Mouse (Mus musculus) MEL (cell line): Measurements from ENCODE around the gene Cul9. TPM values are rescaled to one million over a fixed set of nuclear protein-coding genes. Genes with fewer than 3 reads are reported as not detected.
A peak's percentile ranks its signal among the peaks of the same experiment; 100 is the strongest.

ENCODE experiments used
- DNase-seq: peaks from one replicate; pipeline ENCODE4 v3.0.0; 2011; ENCODE audit warnings: low read depth, low spot score
- H3K27ac ChIP-seq: 2 replicates; pipeline ENCODE4 v1.5.1; 2012; ENCODE audit warnings: low read depth, mild to moderate bottlenecking, control low read depth, low read length, moderate library complexity; ENCODE audit not compliant: control insufficient read depth
- H3K27me3 ChIP-seq, 2 experiments: fragments of 150-350 bp in 1 of 2; sonication (generic) in 1 of 2; 2 replicates each; pipeline ENCODE4 v1.6.1; 2012; ENCODE audit warnings: low read length in 2 of 2, mild to moderate bottlenecking in 2 of 2, improper control_type of control experiment in 1 of 2, moderate library complexity in 1 of 2; ENCODE audit not compliant: insufficient read depth in 2 of 2, control insufficient read depth in 1 of 2
- H3K36me3 ChIP-seq, 2 experiments: 2 replicates each; pipeline ENCODE4 v1.6.1; 2012 to 2014; ENCODE audit warnings: low read length in 2 of 2, improper control_type of control experiment in 1 of 2, inconsistent platforms in 1 of 2, mild to moderate bottlenecking in 1 of 2; ENCODE audit not compliant: insufficient read depth in 2 of 2, control insufficient read depth in 1 of 2
- H3K4me1 ChIP-seq, 2 experiments: fragments of 150-350 bp in 1 of 2; sonication (generic) in 1 of 2; 2 replicates each; pipeline ENCODE4 v1.6.1; 2012; ENCODE audit warnings: low read length in 2 of 2, improper control_type of control experiment in 1 of 2, mild to moderate bottlenecking in 1 of 2; ENCODE audit not compliant: insufficient read depth in 2 of 2, control insufficient read depth in 1 of 2
- H3K4me3 ChIP-seq, 2 experiments: fragments of 150-350 bp in 1 of 2; sonication (generic) in 1 of 2; 2 replicates each; pipeline ENCODE4 v1.5.1; 2012; ENCODE audit warnings: low read depth in 2 of 2, low read length in 2 of 2, mild to moderate bottlenecking in 2 of 2, moderate library complexity in 2 of 2, control low read depth in 1 of 2, improper control_type of control experiment in 1 of 2; ENCODE audit not compliant: control insufficient read depth in 1 of 2, insufficient read depth in 1 of 2
- H3K79me2 ChIP-seq: 2 replicates; pipeline ENCODE4 v1.6.1; 2012; ENCODE audit warnings: mild to moderate bottlenecking, low read length, moderate library complexity; ENCODE audit not compliant: control insufficient read depth, poor library complexity, insufficient read depth
- H3K9ac ChIP-seq: 2 replicates; pipeline ENCODE4 v1.6.1; 2012; ENCODE audit warnings: low read depth, mild to moderate bottlenecking, control low read depth, low read length, moderate library complexity; ENCODE audit not compliant: control insufficient read depth, poor library complexity, severe bottlenecking
- H3K9me3 ChIP-seq: fragments of 150-350 bp; sonication (generic); replicated peaks from 2 replicates; pipeline ENCODE4 v1.6.1; 2012; ENCODE audit warnings: mild to moderate bottlenecking, low read length, improper control_type of control experiment, moderate library complexity; ENCODE audit not compliant: insufficient read depth
- BHLHE40 ChIP-seq: IDR thresholded peaks from 2 replicates; pipeline ENCODE4 v1.6.1; 2012; ENCODE audit warnings: low read depth, mild to moderate bottlenecking, inconsistent platforms, low read length, improper control_type of control experiment, borderline replicate concordance
- CHD2 ChIP-seq: IDR thresholded peaks from 2 replicates; pipeline ENCODE4 v1.6.1; 2011; ENCODE audit warnings: low read length, improper control_type of control experiment
- CTCF ChIP-seq, 3 experiments: IDR thresholded peaks in 2 of 3; conservative IDR thresholded peaks in 1 of 3; 2 replicates each; pipeline ENCODE4 v1.5.1; 2011 to 2012; ENCODE audit warnings: low read length in 3 of 3, low read depth in 2 of 3, mild to moderate bottlenecking in 2 of 3, improper control_type of control experiment in 1 of 3, inconsistent platforms in 1 of 3, mixed read lengths in 1 of 3, moderate library complexity in 1 of 3; ENCODE audit not compliant: control insufficient read depth in 1 of 3, insufficient read depth in 1 of 3, poor library complexity in 1 of 3, severe bottlenecking in 1 of 3
- E2F4 ChIP-seq: IDR thresholded peaks from 2 replicates; pipeline ENCODE4 v1.6.1; 2011; ENCODE audit warnings: low read depth, low read length, improper control_type of control experiment, borderline replicate concordance
- ETS1 ChIP-seq: IDR thresholded peaks from 2 replicates; pipeline ENCODE4 v1.6.1; 2012; ENCODE audit warnings: low read depth, mild to moderate bottlenecking, inconsistent platforms, low read length, improper control_type of control experiment, moderate library complexity
- GATA1 ChIP-seq: IDR thresholded peaks from 2 replicates; pipeline ENCODE4 v1.6.1; 2011; ENCODE audit warnings: low read depth, low read length, improper control_type of control experiment
- JUND ChIP-seq: IDR thresholded peaks from 2 replicates; pipeline ENCODE4 v1.6.1; 2011; ENCODE audit warnings: low read depth, mild to moderate bottlenecking, improper control_type of control experiment, low read length
- KAT2A ChIP-seq: conservative IDR thresholded peaks from 2 replicates; pipeline ENCODE4 v1.6.1; 2012; ENCODE audit warnings: low read depth, low read length, improper control_type of control experiment, inconsistent platforms
- MAX ChIP-seq: IDR thresholded peaks from 2 replicates; pipeline ENCODE4 v1.6.1; 2011; ENCODE audit warnings: low read length, improper control_type of control experiment
- MAZ ChIP-seq: IDR thresholded peaks from 2 replicates; pipeline ENCODE4 v1.6.1; 2012; ENCODE audit warnings: low read depth, mild to moderate bottlenecking, inconsistent platforms, low read length, improper control_type of control experiment
- MEF2A ChIP-seq: IDR thresholded peaks from 2 replicates; pipeline ENCODE4 v1.6.1; 2014; ENCODE audit warnings: low read depth, mild to moderate bottlenecking, inconsistent platforms, low read length, improper control_type of control experiment; ENCODE audit not compliant: poor library complexity, insufficient replicate concordance, severe bottlenecking; ENCODE audit errors: extremely low read depth
- MYB ChIP-seq: IDR thresholded peaks from 2 replicates; pipeline ENCODE4 v1.6.1; 2011; ENCODE audit warnings: mild to moderate bottlenecking, low read depth, low read length, improper control_type of control experiment
- MYC ChIP-seq: IDR thresholded peaks from 2 replicates; pipeline ENCODE4 v1.6.1; 2011; ENCODE audit warnings: low read depth, mild to moderate bottlenecking, low read length, improper control_type of control experiment, moderate library complexity
- NELFE ChIP-seq: IDR thresholded peaks from 2 replicates; pipeline ENCODE4 v1.6.1; 2011; ENCODE audit warnings: low read depth, low read length, improper control_type of control experiment
- POLR2AphosphoS2 ChIP-seq: IDR thresholded peaks from 2 replicates; pipeline ENCODE4 v1.6.1; 2011; ENCODE audit warnings: low read length, improper control_type of control experiment
- RAD21 ChIP-seq: IDR thresholded peaks from 2 replicates; pipeline ENCODE4 v1.6.1; 2011; ENCODE audit warnings: mild to moderate bottlenecking, low read depth, low read length, improper control_type of control experiment
- RCOR1 ChIP-seq: IDR thresholded peaks from 2 replicates; pipeline ENCODE4 v1.6.1; 2012; ENCODE audit warnings: low read depth, mild to moderate bottlenecking, inconsistent platforms, low read length, improper control_type of control experiment
- SIN3A ChIP-seq: IDR thresholded peaks from 2 replicates; pipeline ENCODE4 v1.6.1; 2012; ENCODE audit warnings: low read length, improper control_type of control experiment, inconsistent platforms
- SMC3 ChIP-seq: IDR thresholded peaks from 2 replicates; pipeline ENCODE4 v1.6.1; 2011; ENCODE audit warnings: low read depth, low read length, improper control_type of control experiment
- TBP ChIP-seq: IDR thresholded peaks from 2 replicates; pipeline ENCODE4 v1.8.0; 2011; ENCODE audit warnings: low read depth, low read length, improper control_type of control experiment
- TCF12 ChIP-seq: IDR thresholded peaks from 2 replicates; pipeline ENCODE4 v1.6.1; 2014; ENCODE audit warnings: low read depth, mild to moderate bottlenecking, inconsistent platforms, low read length, improper control_type of control experiment, moderate library complexity
- ZC3H11A ChIP-seq: IDR thresholded peaks from 2 replicates; pipeline ENCODE4 v1.6.1; 2012; ENCODE audit warnings: low read depth, mild to moderate bottlenecking, inconsistent platforms, low read length, improper control_type of control experiment
- ZMIZ1 ChIP-seq: IDR thresholded peaks from 2 replicates; pipeline ENCODE4 v1.6.1; 2012; ENCODE audit warnings: low read depth, mild to moderate bottlenecking, inconsistent platforms, low read length, improper control_type of control experiment, moderate library complexity
- ZNF384 ChIP-seq: IDR thresholded peaks from 2 replicates; pipeline ENCODE4 v1.6.1; 2012; ENCODE audit warnings: low read depth, mild to moderate bottlenecking, inconsistent platforms, low read length, improper control_type of control experiment
- polyA plus RNA-seq, 2 experiments: library from polyadenylated mRNA; stranded (reverse) in 1 of 2; unstranded in 1 of 2; fragments of >175 nt in 1 of 2; fragments of >200 nt in 1 of 2; gene quantifications; 2 replicates each; pipeline versions ENCODE4 v1.2.1 to v1.2.4; 2012; ENCODE audit warnings: low replicate concordance in 2 of 2, low read depth in 1 of 2; ENCODE audit not compliant: insufficient read length in 2 of 2, insufficient read depth in 1 of 2, missing spikeins in 1 of 2
- total RNA-seq: library from RNA; depleted of rRNA; stranded (reverse); fragments of 300-350 nt; gene quantifications from 2 replicates; pipeline ENCODE4 v1.2.3, GENCODE M21; 2012

The Cul9 gene
- total and polyA plus RNA-seq, 3 experiments = 3.6 to 10.7 TPM; not detected in 1

DNA sequence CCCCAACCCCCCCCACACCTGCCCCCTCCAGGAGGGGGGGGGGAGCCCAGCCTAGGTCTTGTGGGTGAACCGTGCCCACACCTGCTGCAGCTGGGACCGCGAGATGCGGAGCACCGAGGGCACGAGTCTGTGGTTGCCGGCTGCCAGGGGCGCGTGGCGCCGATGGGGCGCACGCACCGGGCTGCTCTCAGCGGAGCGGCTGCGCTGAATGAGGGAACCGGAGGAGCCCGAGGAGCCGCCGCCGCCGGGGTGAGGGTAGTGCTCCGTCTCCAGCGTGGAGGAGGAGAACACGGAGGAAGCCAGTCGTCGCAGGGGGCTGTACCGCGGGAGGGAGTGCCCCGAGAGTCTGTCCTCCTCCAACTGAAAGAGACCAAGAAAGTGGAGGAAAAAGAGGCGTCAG is 85.5 kb downstream of the Cul9 start:
- TF ChIP-seq MYC = no peak
- no peak overlapping the region for H3K4me3 ChIP-seq
- H3K79me2 ChIP-seq = no peaks in the 10 kb centered on the region
- no peaks in the 10 kb centered on the region for H3K36me3 ChIP-seq
- no peak for DNase-seq
- H3K9me3 ChIP-seq = no peaks in the 10 kb centered on the region
- H3K27me3 ChIP-seq = peaks cover 0 to 2% of the 10 kb centered on the region in 2 experiments; a peak in 1 of 4 replicates
- no peaks in the 10 kb centered on the region for H3K4me1 ChIP-seq
- H3K27ac ChIP-seq = no peak overlapping the region
- no peak overlapping the region for H3K9ac ChIP-seq

DNA sequence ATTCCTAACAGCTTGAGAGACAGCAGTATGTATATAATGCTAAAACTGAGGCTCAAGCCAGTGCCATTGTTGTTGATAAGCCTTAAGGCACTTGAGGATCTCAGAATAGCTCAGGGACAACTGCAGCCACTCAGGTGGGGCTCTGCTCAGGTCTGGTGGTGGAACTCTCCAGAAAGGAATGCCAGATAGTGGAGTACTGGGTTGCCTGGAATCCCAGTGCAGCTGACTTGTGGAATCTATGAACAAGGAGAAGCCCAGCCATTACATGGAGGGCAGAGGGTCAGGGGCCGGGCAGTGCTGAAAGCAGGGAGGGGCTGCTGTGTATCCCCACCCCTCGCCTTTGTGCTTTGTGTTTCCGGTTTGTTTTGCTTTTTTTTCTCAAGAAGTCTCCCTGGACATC is 87.7 kb downstream of the Cul9 start:
- no peaks in the 10 kb centered on the region for H3K27me3 ChIP-seq

DNA sequence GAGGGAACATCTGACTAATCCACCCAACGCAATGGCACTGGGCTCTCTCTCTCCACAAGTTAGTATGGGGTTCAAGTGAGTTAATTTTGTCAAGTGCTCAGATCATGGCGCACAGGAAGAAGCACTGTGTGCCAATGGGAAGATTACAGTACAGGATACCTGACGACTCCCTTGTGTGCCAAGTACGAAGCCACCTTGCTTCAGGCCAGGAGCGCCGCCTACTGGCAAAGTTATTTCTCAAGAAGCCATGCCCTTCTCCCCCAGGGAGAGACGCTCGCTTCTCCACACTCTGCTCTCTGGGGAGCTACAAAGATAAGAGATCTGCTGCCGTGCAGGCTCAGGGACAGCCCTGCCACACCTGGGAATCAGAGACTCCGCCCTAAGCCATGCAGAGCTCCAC is 88.4 kb downstream of the Cul9 start:
- Histone ChIP-seq H3K9ac (no peak overlapping the region), H3K27me3 (no peaks in the 10 kb centered on the region), H3K36me3 (no peaks in the 10 kb centered on the region), H3K79me2 (no peaks in the 10 kb centered on the region), H3K4me1 (no peaks in the 10 kb centered on the region), H3K9me3 (no peaks in the 10 kb centered on the region), H3K27ac (no peak overlapping the region), H3K4me3 (no peak overlapping the region)
- peak; percentile 83 to 89 (median 83) for TF ChIP-seq CTCF (IDR thresholded peaks at IDR 0.05 in 2 of 3, conservative IDR thresholded peaks at IDR 0.05 in 1 of 3; ENCODE audit: control insufficient read depth in 1 of 3, insufficient read depth in 1 of 3, low read depth in 2 of 3, low read length in 3 of 3, poor library complexity in 1 of 3, severe bottlenecking in 1 of 3)
- TF ChIP-seq BHLHE40 = 0 out of 2 replicates have a peak, but pooled peaks have one; percentile 13
- TF ChIP-seq ZC3H11A = peak; percentile 75
- peak; percentile 72 for TF ChIP-seq SMC3
- no peak for TF ChIP-seq NELFE
- TF ChIP-seq CHD2 = no peak
- 0 out of 2 replicates have a peak, but pooled peaks have one; percentile 19 for TF ChIP-seq GATA1
- peak; percentile 84 for TF ChIP-seq RAD21
- DNase-seq = peak; percentile 77

More for the DNA sequence above, 87.7 kb downstream of the Cul9 start:
- Histone ChIP-seq H3K27ac (no peak overlapping the region), H3K79me2 (no peaks in the 10 kb centered on the region), H3K9ac (no peak overlapping the region), H3K36me3 (no peaks in the 10 kb centered on the region), H3K9me3 (no peaks in the 10 kb centered on the region), H3K4me1 (no peaks in the 10 kb centered on the region), H3K4me3 (no peak overlapping the region)
- TF ChIP-seq TBP (no peak), ZNF384 (no peak), MAX (no peak), POLR2AphosphoS2 (no peak), E2F4 (no peak), SIN3A (no peak), NELFE (no peak), KAT2A (no peak), TCF12 (no peak), GATA1 (no peak), MYC (no peak), MEF2A (no peak), JUND (no peak), ETS1 (no peak), RCOR1 (no peak), MYB (no peak), MAZ (no peak), ZC3H11A (no peak), ZMIZ1 (no peak)
- no peak for DNase-seq
